Mouse (Mus musculus) midbrain, embryonic 16.5 days (tissue): ENCODE measurements around the gene Dennd4a. TPM values are rescaled to one million over a fixed set of nuclear protein-coding genes. Genes with fewer than 3 reads are reported as not detected.

ENCODE experiments used
- ATAC-seq: fragments of 200-750 bp; cut with Nextera tagmentation; 2 replicates; pipeline ENCODE4 v1.8.0; 2017; ENCODE audit warnings: moderate TSS enrichment
- H3K27ac ChIP-seq: fragments of 300-500 bp; sonication (generic); 2 replicates; pipeline ENCODE4 v1.5.1; 2014; ENCODE audit warnings: mild to moderate bottlenecking, low read length, mixed read lengths
- H3K27me3 ChIP-seq: fragments of 300-500 bp; sonication (generic); 2 replicates; pipeline ENCODE4 v1.6.1; 2014; ENCODE audit warnings: low read depth, low read length, mixed read lengths; ENCODE audit not compliant: control insufficient read depth, insufficient read depth
- H3K36me3 ChIP-seq: fragments of 300-500 bp; sonication (generic); 2 replicates; pipeline ENCODE4 v1.6.1; 2014; ENCODE audit warnings: mild to moderate bottlenecking, low read length, moderate library complexity, mixed read lengths; ENCODE audit not compliant: control insufficient read depth, insufficient read depth
- H3K4me1 ChIP-seq: fragments of 300-500 bp; sonication (generic); 2 replicates; pipeline ENCODE4 v1.6.1; 2014; ENCODE audit warnings: mild to moderate bottlenecking, low read length, mixed read lengths; ENCODE audit not compliant: control insufficient read depth, insufficient read depth
- H3K4me2 ChIP-seq: fragments of 300-500 bp; sonication (generic); 2 replicates; pipeline ENCODE4 v1.6.1; 2014; ENCODE audit warnings: mild to moderate bottlenecking, low read length, mixed read lengths
- H3K4me3 ChIP-seq: fragments of 300-500 bp; sonication (generic); 2 replicates; pipeline ENCODE4 v1.5.1; 2014; ENCODE audit warnings: low read depth, mild to moderate bottlenecking, low read length, moderate library complexity, mixed read lengths
- H3K9ac ChIP-seq: fragments of 300-500 bp; sonication (generic); 2 replicates; pipeline ENCODE4 v1.6.1; 2014; ENCODE audit warnings: low read depth, low read length, mixed read lengths
- H3K9me3 ChIP-seq: fragments of 300-500 bp; sonication (generic); replicated peaks from 2 replicates; pipeline ENCODE4 v1.6.1; 2014; ENCODE audit warnings: mild to moderate bottlenecking, low read length, mixed read lengths; ENCODE audit not compliant: control insufficient read depth, poor library complexity, severe bottlenecking
- whole genome bisulfite sequencing: fragments of 180-500 bp; shearing (Covaris S2); extraction: QIAGEN DNeasy Blood & Tissue Kit; methylation state at CpG from one replicate; pipeline ENCODE4 v1.1.7; 2014; 5-methylcytosine and 5-hydroxymethylcytosine counted together
- polyA plus RNA-seq: library from polyadenylated mRNA; unstranded; fragments of >200 nt; fragmentation: Nextera tagmentation; extraction: Ambion mirVana; gene quantifications from 2 replicates; pipeline ENCODE4 v1.2.1, GENCODE M21; 2015

The Dennd4a gene
- polyA plus RNA-seq, 1 experiment from 2014 or later: 9.6 TPM

DNA sequence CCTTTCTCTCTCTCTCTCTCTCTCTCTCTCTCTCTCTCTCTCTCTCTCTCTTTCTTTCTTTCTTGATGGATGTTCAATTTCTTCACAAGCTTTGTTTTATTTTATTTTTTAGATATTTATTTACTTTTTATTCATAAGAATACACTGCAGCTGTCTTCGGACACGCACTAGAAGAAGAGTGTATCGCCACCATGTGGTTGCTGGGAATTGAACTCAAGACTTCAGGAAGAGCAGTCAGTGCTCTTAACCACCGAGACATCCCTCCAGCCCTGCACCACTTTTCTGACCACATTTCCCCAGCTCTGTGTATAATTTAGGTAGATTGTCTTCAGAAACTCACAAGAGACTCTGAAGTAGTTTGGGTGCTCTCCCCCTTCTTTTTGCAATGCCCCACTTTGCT lies 37.2 kb upstream of the Dennd4a start:
- Histone ChIP-seq H3K27ac (no peak overlapping the region), H3K4me3 (no peak overlapping the region), H3K27me3 (no peaks in the 10 kb centered on the region), H3K4me2 (no peak overlapping the region), H3K4me1 (peaks cover 5% of the 10 kb centered on the region; the same call in 1 of the 2 replicates), H3K9me3 (no peaks in the 10 kb centered on the region), H3K9ac (no peak overlapping the region), H3K36me3 (no peaks in the 10 kb centered on the region)
- ATAC-seq: no peak
- 52% methylated on average over 4 of the region's 4 CpGs for WGBS

GRCm38 (mm10) chr9:64774411-64774811 lies 36.7 kb upstream of the Dennd4a start:
- H3K9me3 ChIP-seq: no peaks in the 10 kb centered on the region
- H3K27me3 ChIP-seq: no peaks in the 10 kb centered on the region
- H3K27ac ChIP-seq: peak overlapping the region; percentile 56
- WGBS: 17% methylated on average over 5 of the region's 5 CpGs
- no peak overlapping the region for H3K4me3 ChIP-seq
- peaks cover 5% of the 10 kb centered on the region; the same call in 1 of the 2 replicates for H3K4me1 ChIP-seq
- H3K9ac ChIP-seq: no peak overlapping the region
- no peak overlapping the region for H3K4me2 ChIP-seq
- H3K36me3 ChIP-seq: no peaks in the 10 kb centered on the region
- no peak for ATAC-seq

DNA sequence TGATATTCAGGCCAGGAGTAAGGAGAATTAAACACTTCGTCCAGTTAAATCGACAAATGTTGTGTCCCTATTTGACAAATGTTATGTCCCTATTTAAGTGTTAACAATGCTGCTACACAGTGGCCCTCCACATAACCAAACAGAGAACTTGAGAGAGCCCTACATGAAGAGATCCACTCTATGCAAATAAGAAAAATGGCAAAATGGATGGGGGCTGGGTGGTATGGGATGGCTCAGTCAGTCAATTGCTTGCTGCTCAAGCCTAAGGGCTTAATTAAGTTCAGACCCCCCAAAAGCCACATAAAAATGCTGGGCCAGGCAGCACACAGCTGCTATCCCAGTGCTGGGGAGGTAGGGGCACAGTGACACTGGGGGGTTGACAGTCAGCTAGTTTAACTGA lies 36.3 kb upstream of the Dennd4a start:
- Histone ChIP-seq H3K9ac (no peak overlapping the region), H3K4me1 (peaks cover 5% of the 10 kb centered on the region; the same call in 1 of the 2 replicates), H3K36me3 (no peaks in the 10 kb centered on the region), H3K4me2 (no peak overlapping the region), H3K27me3 (no peaks in the 10 kb centered on the region), H3K27ac (peak overlapping the region; percentile 56; the same call in 1 of the 2 replicates), H3K9me3 (no peaks in the 10 kb centered on the region), H3K4me3 (no peak overlapping the region)
- WGBS: 51% methylated on average over 2 of the region's 2 CpGs
- ATAC-seq: no peak

GRCm38 (mm10) chr9:64775491-64775890 lies 35.6 kb upstream of the Dennd4a start:
- ATAC-seq: no peak
- Histone ChIP-seq H3K9me3 (no peaks in the 10 kb centered on the region), H3K4me1 (peaks cover 5% of the 10 kb centered on the region; the same call in 1 of the 2 replicates), H3K27ac (no peak overlapping the region), H3K4me2 (no peak overlapping the region), H3K36me3 (no peaks in the 10 kb centered on the region), H3K9ac (no peak overlapping the region), H3K4me3 (no peak overlapping the region), H3K27me3 (no peaks in the 10 kb centered on the region)
- 87% methylated on average over 4 of the region's 4 CpGs for whole genome bisulfite sequencing

GRCm38 (mm10) chr9:64777441-64777987 lies 33.6 kb upstream of the Dennd4a start:
- Histone ChIP-seq H3K4me2 (no peak overlapping the region), H3K9me3 (no peaks in the 10 kb centered on the region)
- 90% methylated on average over 4 of the region's 4 CpGs for WGBS

GRCm38 (mm10) chr9:64778151-64778550 lies 33.0 kb upstream of the Dennd4a start:
- Histone ChIP-seq H3K9ac (no peak overlapping the region), H3K4me2 (no peak overlapping the region), H3K27ac (no peak overlapping the region), H3K27me3 (no peaks in the 10 kb centered on the region), H3K9me3 (no peaks in the 10 kb centered on the region), H3K4me1 (peaks cover 5% of the 10 kb centered on the region; the same call in 1 of the 2 replicates), H3K36me3 (no peaks in the 10 kb centered on the region), H3K4me3 (no peak overlapping the region)
- ATAC-seq: no peak
- 86% methylated on average over 1 of the region's 1 CpGs for WGBS

More at GRCm38 (mm10) chr9:64777441-64777987, 33.6 kb upstream of the Dennd4a start:
- Histone ChIP-seq H3K9ac (no peak overlapping the region), H3K4me1 (peaks cover 5% of the 10 kb centered on the region; the same call in 1 of the 2 replicates), H3K4me3 (no peak overlapping the region), H3K27me3 (no peaks in the 10 kb centered on the region), H3K36me3 (no peaks in the 10 kb centered on the region), H3K27ac (no peak overlapping the region)
- no peak for ATAC-seq

DNA sequence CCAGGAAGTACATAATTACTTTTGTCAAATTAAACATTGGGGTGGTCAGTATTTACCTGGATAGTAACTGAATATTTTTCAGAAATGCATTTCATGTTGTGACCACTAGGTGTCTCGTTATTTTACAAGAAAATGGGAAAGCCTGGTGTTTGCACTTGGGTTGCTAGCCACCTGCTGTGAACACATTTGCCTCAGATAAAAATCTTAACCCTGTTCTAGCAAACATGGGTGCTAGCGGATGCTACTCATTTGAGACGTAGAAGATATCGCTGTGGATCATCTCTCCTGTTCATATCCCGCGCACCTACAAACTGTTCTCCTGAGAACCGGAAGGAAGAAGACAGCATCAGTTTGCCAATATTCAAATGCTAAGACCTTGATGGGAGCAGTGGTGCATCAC lies 31.5 kb upstream of the Dennd4a start:
- Histone ChIP-seq H3K4me3 (no peak overlapping the region), H3K9ac (no peak overlapping the region), H3K36me3 (no peaks in the 10 kb centered on the region), H3K4me2 (no peak overlapping the region), H3K27me3 (no peaks in the 10 kb centered on the region), H3K4me1 (peaks cover 5% of the 10 kb centered on the region; the same call in 1 of the 2 replicates), H3K27ac (no peak overlapping the region), H3K9me3 (no peaks in the 10 kb centered on the region)
- 47% methylated on average over 7 of the region's 7 CpGs for WGBS
- ATAC-seq: no peak

DNA sequence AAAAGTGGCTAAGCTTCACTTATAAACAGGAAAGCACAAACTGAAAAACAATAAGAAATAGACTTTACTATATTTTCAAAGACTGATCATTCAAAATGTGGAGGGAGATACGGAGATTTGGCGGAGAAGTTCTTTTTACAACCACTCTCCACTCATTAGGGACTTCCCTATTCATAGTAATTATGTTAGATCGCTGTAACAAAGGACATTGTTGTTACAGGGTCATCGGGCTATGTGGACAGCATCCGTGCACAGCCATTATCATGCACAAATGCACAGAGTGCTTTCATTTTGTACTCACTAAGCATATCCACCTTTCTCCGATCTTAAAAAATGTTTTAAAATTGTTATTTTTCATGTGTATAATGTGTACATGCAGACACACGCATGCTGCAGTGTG lies 27.6 kb upstream of the Dennd4a start:
- Histone ChIP-seq H3K4me2 (no peak overlapping the region), H3K27ac (no peak overlapping the region), H3K36me3 (no peaks in the 10 kb centered on the region), H3K27me3 (no peaks in the 10 kb centered on the region), H3K4me3 (no peak overlapping the region), H3K9ac (no peak overlapping the region), H3K9me3 (no peaks in the 10 kb centered on the region), H3K4me1 (no peaks in the 10 kb centered on the region)
- ATAC-seq: no peak
- WGBS: 75% methylated on average over 7 of the region's 7 CpGs

- Histone ChIP-seq H3K27me3 (no peaks in the 10 kb centered on the region), H3K4me3 (no peak overlapping the region), H3K36me3 (no peaks in the 10 kb centered on the region), H3K9ac (no peak overlapping the region), H3K27ac (no peak overlapping the region), H3K4me2 (no peak overlapping the region), H3K9me3 (no peaks in the 10 kb centered on the region), H3K4me1 (no peaks in the 10 kb centered on the region)
- no peak for ATAC-seq
- WGBS: 31% methylated on average over 4 of the region's 4 CpGs
Measured at GRCm38 (mm10) chr9:64784841-64785240, 26.3 kb upstream of the Dennd4a start.
